Mouse (Mus musculus) lung, postnatal 10 days (tissue): ENCODE measurements around the gene Kcnd3.
A peak's percentile ranks its signal among the peaks of the same experiment; 100 is the strongest.
"Not testable (repeated sequence)": the region's sequence is repeated elsewhere in the genome, so short reads cannot be mapped to it uniquely, and the experiment has no call there.

Experiments
- DNase-seq: peaks from one replicate; pipeline ENCODE4 v3.0.0; 2021

Kcnd3 gene

GRCm38 (mm10) chr3:105666996-105667523 is 214.9 kb downstream of the Kcnd3 start:
- no peak for DNase-seq

- no peak for DNase-seq
Observed at GRCm38 (mm10) chr3:105668161-105668560, 216.0 kb downstream of the Kcnd3 start.

DNA sequence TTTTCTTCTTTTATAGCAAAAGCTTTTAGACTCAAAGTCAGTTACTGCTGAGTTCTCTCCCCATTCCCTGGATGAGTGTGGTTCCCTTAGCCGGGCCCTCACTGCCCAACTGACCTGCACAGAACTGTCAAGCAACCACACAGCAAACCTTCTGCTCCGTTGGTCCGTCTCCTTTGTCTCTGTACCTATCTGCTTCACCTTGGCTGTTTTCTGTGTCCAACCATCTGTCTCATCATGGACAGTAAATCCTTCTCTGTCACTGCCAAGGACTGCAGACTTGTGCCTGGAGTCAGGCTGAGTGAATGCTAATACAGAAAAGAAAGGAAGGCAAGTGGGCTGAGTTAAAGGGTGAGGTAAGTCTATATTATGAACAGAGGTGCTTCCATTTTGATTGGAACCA is 217.6 kb downstream of the Kcnd3 start:
- DNase-seq: no peak

DNA sequence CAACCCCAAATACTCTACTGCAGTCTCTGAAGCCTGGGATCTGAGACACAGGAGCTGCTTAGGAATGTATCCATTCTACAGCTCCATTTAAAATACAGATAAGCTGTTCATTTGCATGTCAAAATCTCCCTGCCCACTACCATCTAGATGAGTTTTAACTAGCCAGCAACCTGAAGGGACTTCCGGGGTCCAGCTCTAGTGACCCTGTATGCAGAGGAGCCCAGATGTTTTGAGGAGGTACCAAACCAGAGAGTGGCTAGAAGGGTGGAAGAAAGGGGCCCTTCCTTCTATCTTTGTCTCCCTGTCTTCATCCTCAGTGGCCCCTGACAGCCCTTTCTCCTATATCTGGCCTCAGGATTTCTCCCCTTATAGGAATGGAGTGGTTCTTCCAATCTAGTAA is 218.7 kb downstream of the Kcnd3 start:
- no peak for DNase-seq

DNA sequence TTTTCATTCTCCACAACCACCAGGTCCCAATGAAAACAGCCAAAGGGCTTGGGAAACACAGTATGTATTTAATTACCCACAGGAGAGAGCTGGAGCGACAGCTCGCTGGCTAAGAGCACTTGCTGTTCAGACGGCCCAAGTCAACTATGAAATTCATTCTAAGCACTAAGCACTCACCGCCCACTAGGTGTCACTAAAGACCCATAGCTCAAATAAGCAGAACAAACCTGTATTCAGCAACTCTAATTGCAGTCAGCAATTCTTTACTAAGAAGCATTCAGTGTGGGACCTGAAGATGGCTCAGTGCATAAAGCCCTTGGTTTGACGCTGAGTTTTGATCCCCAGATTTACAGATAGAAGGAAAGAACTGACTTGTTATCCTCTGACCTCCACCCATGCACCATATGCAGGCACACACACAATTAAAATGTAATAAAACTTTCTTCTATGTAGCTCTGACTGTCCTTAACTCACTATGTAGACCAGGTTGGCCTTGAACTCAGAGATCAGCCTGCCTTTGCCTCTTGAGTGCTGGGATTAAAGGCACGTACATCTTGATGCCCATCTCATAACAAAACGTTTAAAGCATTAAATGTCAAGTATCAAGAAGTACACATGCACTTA is 222.6 kb downstream of the Kcnd3 start:
- peak; percentile 84 for DNase-seq

DNA sequence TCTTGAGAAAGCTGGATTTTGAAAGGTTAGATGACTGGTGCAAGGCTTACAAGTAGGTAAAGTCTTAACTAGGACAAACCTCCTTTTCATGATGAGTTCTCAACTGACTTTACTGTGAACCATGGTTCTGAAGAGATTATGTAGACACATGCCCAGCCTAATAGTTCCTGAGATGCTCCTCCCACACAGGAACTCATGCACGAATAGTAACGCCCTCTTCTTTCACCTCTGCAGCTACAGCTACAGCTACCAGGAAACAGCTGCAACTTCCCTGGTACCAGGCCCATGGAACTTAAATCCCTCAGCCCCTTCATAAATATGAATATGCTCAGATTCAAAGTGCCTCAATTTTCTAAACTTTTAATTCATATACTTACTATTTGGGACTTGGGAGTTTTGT is 223.8 kb downstream of the Kcnd3 start:
- DNase-seq: no peak

DNA sequence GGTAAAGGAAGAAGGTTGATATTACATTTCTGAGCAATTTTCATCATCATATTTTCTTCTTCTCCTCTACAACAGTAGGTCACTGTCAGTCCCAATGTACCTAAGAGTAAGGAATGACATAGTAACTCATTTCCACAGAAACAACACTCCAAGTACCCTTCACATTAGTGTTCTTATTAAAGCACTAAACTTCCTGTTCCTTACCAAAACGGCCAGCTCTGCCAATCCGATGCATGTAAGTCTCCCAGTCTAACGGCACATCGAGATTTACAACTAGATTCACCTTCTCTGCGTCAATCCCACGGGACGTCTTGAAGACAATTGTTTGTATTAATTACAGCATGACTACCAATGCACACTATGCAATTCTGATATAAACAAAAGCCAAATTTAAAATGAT is 228.2 kb downstream of the Kcnd3 start:
- no peak for DNase-seq

DNA sequence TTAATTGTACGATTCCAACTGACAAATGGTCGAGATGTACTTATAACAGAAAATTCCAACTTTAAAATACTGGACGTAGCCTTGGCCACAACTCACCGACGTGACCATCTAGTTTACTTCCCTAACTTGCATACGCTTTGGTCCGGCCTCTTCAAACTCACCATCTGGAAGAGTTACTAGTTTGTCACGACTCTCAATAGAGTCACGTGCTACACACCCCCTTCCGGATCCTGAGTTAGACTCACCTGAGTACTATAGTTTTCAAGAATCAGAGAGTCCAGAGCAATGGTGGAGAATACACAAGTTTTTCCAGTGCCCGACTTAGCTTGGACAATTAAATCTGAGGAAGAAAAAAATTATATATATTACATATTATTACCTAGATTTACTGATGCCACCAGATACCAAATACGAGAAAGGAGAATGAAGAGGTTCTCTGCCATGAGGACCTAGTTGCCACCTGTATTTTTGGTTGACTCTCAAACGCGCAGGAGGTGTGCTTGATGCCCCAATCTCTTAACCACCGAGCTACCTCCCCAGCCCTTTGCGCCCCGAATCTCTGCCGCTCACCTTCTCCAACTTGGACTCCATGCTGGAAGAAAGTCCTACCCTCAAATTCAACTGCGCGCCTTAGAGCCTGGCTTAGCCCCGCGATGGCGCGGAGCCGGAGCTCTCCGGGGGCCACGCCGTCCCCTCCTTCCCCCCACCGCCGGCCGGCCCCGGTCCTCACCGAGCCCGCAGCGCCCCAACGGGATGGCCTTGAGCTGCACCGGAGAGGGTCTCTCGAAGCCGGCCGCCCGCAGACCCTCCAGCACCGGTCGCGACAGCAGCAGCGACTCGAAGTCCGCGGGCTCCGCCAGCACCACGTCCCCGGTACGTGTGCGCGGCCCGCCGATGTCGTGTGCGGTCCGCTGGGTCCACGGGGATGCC is 234.5 kb downstream of the Kcnd3 start:
- DNase-seq: no peak

DNA sequence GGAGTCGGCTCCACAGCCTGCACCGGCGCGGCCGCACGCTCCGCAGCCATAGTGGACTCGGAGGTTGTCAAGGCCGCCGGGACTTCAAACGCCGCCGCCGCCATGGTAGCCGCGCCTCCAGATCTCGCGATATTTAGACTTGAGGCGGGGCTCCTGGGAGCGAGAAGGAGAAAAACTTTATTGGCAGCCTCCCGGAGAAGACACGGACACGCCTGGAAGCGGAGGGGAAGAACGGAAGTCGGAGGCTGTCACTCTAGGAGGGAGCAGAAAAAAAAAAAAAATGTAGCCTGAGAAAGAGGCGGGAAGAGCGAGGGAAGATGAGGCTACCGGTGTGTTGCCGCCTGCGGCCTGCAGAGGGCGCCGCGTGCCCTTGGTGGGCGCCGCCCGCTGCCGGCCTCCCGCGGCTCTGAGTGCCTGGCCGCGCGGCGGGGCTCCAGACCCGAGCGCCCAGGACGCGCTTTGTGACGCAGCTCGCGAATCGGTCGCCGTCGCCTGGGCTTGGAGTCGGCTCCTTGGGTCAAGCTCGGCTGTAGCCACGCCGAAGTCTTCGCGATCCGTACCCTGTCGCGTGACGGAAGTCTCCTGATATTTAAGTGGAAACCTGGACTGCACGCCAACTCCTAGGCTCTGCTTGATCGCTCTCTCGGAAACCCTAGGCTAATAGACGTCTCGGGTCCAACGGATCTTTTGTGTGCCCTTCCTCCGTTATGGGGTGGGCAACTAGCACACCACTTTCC is 235.4 kb downstream of the Kcnd3 start, which contains the start of gene Ddx20:
Ddx20 (minus strand) TSS at position 251 of the 737 bp plus-strand sequence.
- peak; percentile 98 for DNase-seq

DNA sequence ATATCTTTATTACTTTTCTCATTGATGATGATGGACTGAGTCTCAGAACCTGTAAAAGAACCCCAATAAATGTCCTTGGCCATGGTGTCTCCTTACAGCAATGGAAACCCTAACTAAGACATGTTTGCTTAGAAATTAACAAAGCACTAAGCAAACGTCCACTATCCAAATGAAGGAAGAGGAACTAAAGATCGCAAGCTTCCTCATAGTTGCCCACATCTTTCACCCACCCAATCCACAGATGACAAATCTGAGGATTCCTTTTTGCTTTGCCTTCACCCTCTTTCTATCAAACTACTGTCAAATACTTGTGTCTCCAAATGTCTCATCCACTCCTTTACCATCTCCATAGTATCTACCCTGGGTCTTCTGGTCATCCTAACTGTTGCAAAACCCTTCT is 236.4 kb downstream of the Kcnd3 start:
- DNase-seq: no peak

- DNase-seq: no peak
Observed at GRCm38 (mm10) chr3:105693327-105694080, 241.4 kb downstream of the Kcnd3 start.

- peak; percentile 33 for DNase-seq
Observed at GRCm38 (mm10) chr3:105695476-105696386, 243.6 kb downstream of the Kcnd3 start.

DNA sequence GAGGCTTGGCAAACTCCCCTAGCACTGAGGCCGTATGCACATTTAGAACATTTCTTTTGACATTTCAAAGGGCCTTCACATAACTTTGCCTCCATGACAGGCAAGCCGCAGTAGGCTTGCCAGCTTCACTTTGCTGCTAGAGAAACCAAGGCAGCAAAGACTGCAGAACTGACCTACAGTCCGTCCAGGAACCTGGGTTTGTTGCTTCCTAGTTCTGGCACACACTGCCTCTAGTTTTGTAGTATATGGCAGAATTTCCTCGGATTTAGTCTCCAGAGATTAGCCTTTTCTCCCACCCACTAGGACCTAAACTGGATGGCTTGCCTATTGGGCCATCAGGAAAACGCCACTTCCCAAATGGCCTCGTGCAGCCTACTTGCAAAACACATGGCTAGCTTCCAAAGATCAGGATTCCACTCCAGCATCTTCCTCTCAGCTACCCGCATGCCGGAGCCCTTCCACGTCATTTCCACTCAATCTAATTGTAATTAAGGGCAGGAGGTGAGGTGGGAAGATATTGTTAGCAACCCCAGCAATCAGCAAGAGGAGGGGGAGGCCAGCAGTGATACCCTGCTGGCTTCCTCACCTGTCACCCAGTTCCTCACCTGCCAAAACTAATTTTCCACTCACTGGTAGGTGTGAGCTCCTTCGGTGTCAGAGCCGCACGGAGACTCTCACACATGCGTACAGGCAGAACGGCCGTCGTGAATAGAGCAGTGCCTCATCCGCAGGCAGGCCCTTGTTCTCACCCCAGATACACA is 244.4 kb downstream of the Kcnd3 start:
- DNase-seq: no peak

- DNase-seq: no peak
Observed at GRCm38 (mm10) chr3:105697148-105697441, 245.0 kb downstream of the Kcnd3 start.

- no peak for DNase-seq
Observed at GRCm38 (mm10) chr3:105698311-105698710, 246.2 kb downstream of the Kcnd3 start.

DNA sequence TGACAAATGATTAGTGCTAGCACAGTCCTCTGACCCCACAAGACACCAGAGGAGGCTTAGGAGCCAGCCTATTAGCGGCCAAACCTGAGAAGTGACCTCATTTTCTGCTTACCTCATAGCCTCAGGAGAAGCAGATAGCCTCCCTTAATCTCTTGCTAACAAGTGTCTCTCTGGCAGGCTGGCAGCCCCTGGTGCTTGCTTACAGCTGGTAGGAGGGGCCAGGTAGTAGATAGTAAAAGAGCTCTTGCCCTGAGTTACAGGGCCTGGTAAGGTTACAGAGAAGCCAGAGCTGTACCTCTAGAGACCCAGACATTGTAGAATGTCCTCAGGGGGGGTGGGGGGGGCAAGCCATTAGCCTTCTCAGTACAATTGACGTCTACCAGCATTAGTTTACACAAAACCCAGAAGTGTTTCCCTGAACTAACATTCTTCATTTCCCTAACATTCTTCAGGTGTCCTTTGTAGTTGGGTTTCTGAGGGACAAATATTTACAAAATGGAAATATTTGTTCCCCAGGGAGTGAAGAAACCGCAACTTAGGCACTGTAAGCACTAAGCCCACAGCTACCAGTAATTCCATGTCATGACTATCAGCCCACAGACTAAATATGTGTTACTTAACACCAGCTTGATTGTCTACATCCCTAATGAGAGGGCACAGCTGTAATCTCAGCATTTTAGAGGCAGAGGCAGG is 247.3 kb downstream of the Kcnd3 start:
- DNase-seq: peak; percentile 37

GRCm38 (mm10) chr3:105700786-105701185 is 248.7 kb downstream of the Kcnd3 start:
- not testable (repeated sequence) for DNase-seq

GRCm38 (mm10) chr3:105701399-105701798 is 249.3 kb downstream of the Kcnd3 start:
- DNase-seq: no peak

DNA sequence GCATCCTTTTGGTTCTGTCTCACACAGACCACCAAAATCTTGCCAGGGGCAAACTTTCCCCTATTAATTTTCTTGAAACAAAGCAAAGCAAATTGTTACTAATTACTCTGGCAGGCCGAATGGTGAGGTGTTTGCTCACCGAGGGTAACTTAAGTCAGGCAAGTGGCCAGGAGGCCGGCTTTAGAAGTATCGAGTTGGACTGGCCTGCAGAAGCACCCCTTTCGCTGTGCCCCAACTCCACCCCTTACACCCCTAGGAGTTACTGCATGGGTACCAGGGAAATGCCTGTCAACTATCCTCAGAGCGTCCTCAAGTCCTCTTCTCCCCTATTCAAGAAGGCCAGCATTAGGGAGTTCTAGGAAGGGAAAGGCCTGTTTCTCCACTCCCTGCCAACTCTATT is 251.4 kb downstream of the Kcnd3 start:
- DNase-seq: no peak
